Mouse (Mus musculus) gastrocnemius, postnatal 14 days (tissue): Measurements from ENCODE around the gene Olfr1221. TPM values are rescaled to one million over a fixed set of nuclear protein-coding genes. Genes with fewer than 3 reads are reported as not detected.
"Not testable (repeated sequence)": the region's sequence is repeated elsewhere in the genome, so short reads cannot be mapped to it uniquely, and the experiment has no call there.

Source experiments
- DNase-seq: peaks from one replicate; pipeline ENCODE4 v3.0.0; 2021; ENCODE audit warnings: mixed read lengths
- intact Hi-C: fragments of 180-260 bp; cut with DNase I; formaldehyde crosslinking; loops from one replicate; pipeline ENCODE4 v1.15.1; 2025; ENCODE audit warnings: low total_unique reads
- long read RNA-seq, 2 experiments: library from polyadenylated mRNA; stranded (forward); transcript quantifications; one replicate each; pipeline ENCODE4 v2.0.0; 2021
- total RNA-seq, 2 experiments: library from RNA; stranded (reverse); gene quantifications; 2 replicates each; pipeline ENCODE4 v1.2.3; 2021

The Olfr1221 gene
- not detected for total RNA-seq
- long read RNA-seq, experiment 1 = 0 reads
- long read RNA-seq, experiment 2 = 0 reads

DNA sequence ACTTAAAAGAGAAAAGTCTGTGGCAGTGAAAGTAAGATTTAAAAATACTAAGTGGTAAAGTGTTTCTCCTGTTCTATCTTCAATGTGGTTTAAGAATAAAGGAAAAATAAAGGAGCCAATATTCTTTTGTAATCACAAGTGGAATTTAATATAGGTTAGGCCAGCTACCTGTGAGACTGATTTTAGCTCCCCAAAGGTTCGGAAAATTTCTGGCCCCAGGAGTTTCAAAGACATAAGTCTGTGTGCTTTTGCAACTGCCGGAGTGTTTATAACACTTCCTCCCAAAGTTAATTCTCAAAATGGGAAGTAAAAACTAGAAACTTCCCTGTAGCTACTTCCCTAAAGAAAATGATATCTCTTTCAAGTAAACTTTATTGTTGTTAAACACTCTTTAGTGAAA is at the start of gene Olfr1221:
TSS of gene Olfr1221 (minus strand) at position 101 of the 400 bp plus-strand sequence.
- no peak for DNase-seq
- intact Hi-C loops = no loop called here

- DNase-seq, intact Hi-C loops: not testable (repeated sequence)
These were observed 47.6 kb upstream of the Olfr1221 start for GRCm38 (mm10) chr2:89164711-89165110.

- intact Hi-C loops, DNase-seq: not testable (repeated sequence)
These were observed 46.9 kb upstream of the Olfr1221 start, which contains the start of gene Olfr1224-ps1 for GRCm38 (mm10) chr2:89163991-89164390. TSS of gene Olfr1224-ps1 (minus strand) at chr2:89164091.

DNA sequence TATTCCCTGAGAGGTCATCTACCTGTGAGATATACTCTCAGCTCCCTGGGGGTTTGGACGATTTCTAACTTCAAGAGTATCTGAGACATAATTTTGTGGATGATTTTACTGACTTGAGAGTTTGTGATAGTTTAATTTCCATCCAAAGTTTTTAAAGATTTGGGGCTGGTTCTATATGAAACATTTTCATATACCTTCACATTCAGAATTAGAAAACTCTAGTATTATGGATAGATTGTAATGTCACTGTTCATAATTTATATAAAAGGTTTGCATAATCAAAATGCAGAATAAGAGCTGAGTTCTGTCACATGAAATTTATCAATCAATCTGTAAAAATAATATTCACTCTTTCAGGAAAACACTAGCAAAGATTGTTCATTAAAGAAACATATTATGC is 34.4 kb upstream of the Olfr1221 start, which contains the start of gene Olfr1223:
TSS of gene Olfr1223 (minus strand) at position 101 of the 400 bp plus-strand sequence.
- no peak for DNase-seq
- intact Hi-C loops = no loop called here

DNA sequence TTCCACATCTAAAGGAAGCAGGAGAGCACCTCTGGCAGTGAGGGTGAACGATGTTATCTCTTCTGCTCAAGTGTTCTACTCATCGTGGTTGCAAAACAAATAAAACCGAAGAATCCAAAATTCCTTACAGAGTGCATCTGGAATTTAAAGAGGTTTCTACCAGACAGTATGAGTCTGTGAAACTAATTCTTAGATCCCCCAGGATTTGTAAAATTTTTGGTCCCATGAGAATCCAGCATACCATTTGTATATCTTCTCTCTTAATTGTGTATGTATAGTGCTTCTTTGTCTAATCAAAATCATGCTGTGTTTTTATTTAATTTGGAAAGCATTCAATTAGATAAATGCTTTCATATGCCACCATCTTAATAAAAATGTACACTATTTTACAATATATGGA is 15.9 kb upstream of the Olfr1221 start, which contains the start of gene Olfr1222:
TSS of gene Olfr1222 (minus strand) at position 101 of the 400 bp plus-strand sequence.
- DNase-seq = no peak
- intact Hi-C loops = no loop called here

- intact Hi-C loops = no loop called here
- no peak for DNase-seq
These were observed 10.3 kb downstream of the Olfr1221 start, which contains the start of gene Olfr1220 for GRCm38 (mm10) chr2:89106735-89107134. TSS of gene Olfr1220 (minus strand) at chr2:89106835.

DNA sequence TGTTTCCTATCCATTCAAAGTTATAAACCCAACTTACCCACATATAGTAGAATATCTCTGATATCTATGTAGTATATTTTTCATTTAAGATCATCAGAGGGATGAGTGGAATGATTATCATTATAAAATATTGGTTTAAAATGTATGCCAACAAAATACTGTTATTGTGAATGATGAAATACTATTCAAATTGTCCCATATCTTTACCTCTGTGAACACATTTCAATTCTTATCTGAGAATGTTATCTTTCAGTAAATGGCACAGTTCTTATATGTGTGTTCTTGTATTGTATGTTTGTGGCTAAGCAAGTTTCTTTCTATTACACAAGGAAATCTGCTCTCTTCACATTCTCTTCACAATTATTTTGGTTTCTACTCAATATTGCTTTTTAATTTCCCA is 11.4 kb downstream of the Olfr1221 start:
- intact Hi-C loops = no loop called here
- DNase-seq = no peak

- DNase-seq = no peak
- intact Hi-C loops = no loop called here
These were observed 23.2 kb downstream of the Olfr1221 start for GRCm38 (mm10) chr2:89093848-89094247.

GRCm38 (mm10) chr2:89083413-89083812 is 33.7 kb downstream of the Olfr1221 start, which contains the start of gene Olfr1219:
TSS of gene Olfr1219 (minus strand) at chr2:89083513.
- no peak for DNase-seq
- intact Hi-C loops = no loop called here

GRCm38 (mm10) chr2:89081487-89081886 is 35.6 kb downstream of the Olfr1221 start:
- intact Hi-C loops = no loop called here
- DNase-seq = no peak

GRCm38 (mm10) chr2:89061087-89061486 is 56.0 kb downstream of the Olfr1221 start, which contains the start of gene Olfr1218:
TSS of gene Olfr1218 (minus strand) at chr2:89061187.
- no peak for DNase-seq
- intact Hi-C loops = no loop called here

Other genes starting within 250 kb of the Olfr1221 start
- not detected for gene Olfr1208, start 215.0 kb downstream of the Olfr1221 start, total RNA-seq
- not detected for gene Olfr1209, start 202.1 kb downstream of the Olfr1221 start, total RNA-seq
- gene Olfr1211, start 179.2 kb downstream of the Olfr1221 start, total RNA-seq = not detected
- not detected for gene Olfr1212, start 163.3 kb downstream of the Olfr1221 start, total RNA-seq
- not detected for gene Gm13762, start 137.0 kb downstream of the Olfr1221 start, total RNA-seq
- gene Olfr1214, start 124.6 kb downstream of the Olfr1221 start, total RNA-seq = not detected
- gene Olfr1215, start 110.3 kb downstream of the Olfr1221 start, total RNA-seq = not detected
- not detected for gene Olfr1216, start 98.9 kb downstream of the Olfr1221 start, total RNA-seq
- not detected for gene Olfr1217, start 85.2 kb downstream of the Olfr1221 start, total RNA-seq
- not detected for gene Olfr1218, start 56.1 kb downstream of the Olfr1221 start, total RNA-seq
- not detected for gene Olfr1219, start 33.8 kb downstream of the Olfr1221 start, total RNA-seq
- gene Olfr1220, start 10.4 kb downstream of the Olfr1221 start, total RNA-seq = not detected
- gene Olfr1222, start 15.8 kb upstream of the Olfr1221 start, total RNA-seq = not detected
- not detected for gene Olfr1223, start 34.3 kb upstream of the Olfr1221 start, total RNA-seq
- not detected for gene Olfr1224-ps1, start 46.8 kb upstream of the Olfr1221 start, total RNA-seq
- not detected for gene Olfr1225, start 57.4 kb upstream of the Olfr1221 start, total RNA-seq
- gene Olfr1226, start 82.8 kb upstream of the Olfr1221 start, total RNA-seq = not detected
- gene Olfr1228, start 136.8 kb upstream of the Olfr1221 start, total RNA-seq = not detected
- gene Olfr1229, start 170.7 kb upstream of the Olfr1221 start, total RNA-seq = not detected
- not detected for gene Olfr1230, start 180.0 kb upstream of the Olfr1221 start, total RNA-seq
- not detected for gene Olfr1231, start 189.8 kb upstream of the Olfr1221 start, total RNA-seq
- gene Olfr1232, start 212.4 kb upstream of the Olfr1221 start, total RNA-seq = not detected
- not detected for gene Olfr1233, start 225.1 kb upstream of the Olfr1221 start, total RNA-seq
- gene Olfr1234, start 247.6 kb upstream of the Olfr1221 start, total RNA-seq = not detected